Mouse (Mus musculus) right cerebral cortex, postnatal 25 days (tissue): Measurements from ENCODE around the gene Tob2.

Source experiments
- DNase-seq: peaks from one replicate; pipeline ENCODE4 v3.0.0; 2022

Gene Tob2

DNA sequence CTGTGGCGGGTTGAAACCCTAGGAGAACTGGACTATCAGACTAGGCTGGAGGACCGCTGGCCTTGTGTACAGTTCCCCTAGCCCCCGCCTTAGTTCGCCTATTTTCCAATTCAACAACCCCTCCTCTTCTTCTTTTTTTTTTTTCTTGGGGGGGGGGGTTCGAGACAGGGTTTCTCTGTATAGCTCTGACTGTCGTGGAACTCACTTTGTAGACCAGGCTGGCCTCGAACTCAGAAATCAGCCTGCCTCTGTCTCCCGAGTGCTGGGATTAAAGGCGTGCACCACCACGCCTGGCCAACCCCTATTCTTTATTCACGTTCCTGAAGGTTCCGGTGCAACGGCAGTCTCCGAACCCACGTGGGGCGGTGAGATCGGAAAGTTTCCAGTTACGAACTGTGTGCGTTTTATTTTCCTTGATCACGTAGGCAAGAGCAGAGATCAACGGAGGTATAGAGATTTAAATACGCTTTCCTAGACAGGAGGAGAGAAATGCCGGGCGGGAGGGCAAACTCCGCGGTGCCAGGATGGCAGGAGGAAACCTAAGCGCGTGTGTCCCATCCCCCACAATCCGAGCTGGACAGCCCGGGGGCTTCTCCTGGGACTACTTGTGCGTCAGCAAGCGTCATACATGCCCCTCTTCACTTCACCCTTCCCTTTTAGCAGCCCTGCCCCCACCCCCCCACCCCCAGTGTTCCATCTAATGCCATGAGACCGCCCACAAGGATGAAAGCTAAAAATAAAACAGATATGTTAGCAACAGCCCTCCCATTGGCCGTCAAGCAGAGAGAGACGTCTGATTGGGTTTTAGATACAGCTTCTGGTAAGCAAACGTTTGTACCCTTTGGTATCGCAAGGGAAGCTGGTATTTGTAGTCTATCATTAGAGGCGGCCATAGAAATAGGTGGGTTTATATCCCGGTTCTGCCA is 997 bp upstream of the Tob2 start:
- DNase-seq = peak; percentile 80

DNA sequence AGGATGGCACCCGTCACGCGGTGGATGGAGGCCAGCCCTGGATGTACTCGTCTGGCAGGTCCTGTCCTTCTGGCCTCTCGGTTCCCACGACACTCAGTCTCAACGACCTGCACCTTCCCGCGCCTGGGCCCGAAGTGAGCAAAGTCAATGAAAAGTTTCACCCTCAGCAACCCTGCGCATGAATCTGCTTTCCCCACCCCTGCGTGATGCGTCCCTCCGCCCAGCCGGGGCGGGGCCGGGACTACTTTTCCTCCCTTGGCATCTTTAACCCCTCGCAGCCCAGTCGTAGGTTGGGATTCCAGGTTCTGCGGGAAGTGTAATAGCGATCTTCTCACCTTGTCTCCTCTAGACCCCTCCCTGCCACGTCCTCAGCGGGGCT is 469 bp downstream of the Tob2 start:
- peak; percentile 92 for DNase-seq

DNA sequence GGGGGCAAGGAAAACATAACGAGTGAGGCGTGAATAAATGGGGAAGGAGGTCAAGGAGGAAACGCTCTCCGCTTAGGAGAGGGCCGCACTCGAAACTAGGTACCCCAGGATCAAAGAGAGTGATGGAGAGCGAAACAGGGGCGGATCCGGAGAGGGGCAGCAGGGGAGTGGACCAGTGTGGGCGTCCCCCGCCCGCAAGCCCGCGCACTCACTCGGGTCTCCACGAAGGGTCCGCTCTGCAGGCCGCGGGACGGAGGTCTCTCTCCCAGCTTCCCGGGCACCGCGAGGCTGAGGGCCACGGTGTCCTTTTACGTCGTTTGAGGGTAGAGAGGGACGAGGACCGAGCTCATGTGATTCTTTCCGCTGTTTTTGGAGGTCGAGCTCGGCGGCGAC is 876 bp downstream of the Tob2 start:
- DNase-seq = no peak

- DNase-seq = no peak
Observed at GRCm38 (mm10) chr15:81856938-81857723, 1.5 kb downstream of the Tob2 start.

GRCm38 (mm10) chr15:81856030-81856790 is 2.4 kb downstream of the Tob2 start:
- peak; percentile 84 for DNase-seq

DNA sequence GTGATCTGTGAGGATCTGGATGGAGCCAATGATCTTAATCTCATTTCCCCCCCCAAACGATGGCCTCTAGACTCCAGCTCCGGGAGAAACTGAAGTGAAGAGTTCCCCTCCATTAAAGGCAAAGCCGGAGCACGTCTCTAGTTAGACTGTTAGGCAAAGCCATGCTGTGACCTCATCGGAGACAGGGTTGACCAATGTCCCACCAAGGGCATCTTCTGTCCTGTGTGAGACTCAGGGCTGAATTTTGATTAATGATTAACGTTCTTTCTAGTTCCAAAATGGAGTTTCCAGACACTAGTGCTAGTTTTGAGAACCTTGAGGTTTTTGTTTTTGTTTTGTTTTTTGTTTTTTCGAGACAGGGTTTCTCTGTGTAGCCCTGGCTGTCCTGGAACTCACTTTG is 5.5 kb downstream of the Tob2 start:
- no peak for DNase-seq

GRCm38 (mm10) chr15:81852411-81853000 is 6.1 kb downstream of the Tob2 start:
- DNase-seq = no peak

- DNase-seq = no peak
Observed at GRCm38 (mm10) chr15:81851375-81851774, 7.2 kb downstream of the Tob2 start.

DNA sequence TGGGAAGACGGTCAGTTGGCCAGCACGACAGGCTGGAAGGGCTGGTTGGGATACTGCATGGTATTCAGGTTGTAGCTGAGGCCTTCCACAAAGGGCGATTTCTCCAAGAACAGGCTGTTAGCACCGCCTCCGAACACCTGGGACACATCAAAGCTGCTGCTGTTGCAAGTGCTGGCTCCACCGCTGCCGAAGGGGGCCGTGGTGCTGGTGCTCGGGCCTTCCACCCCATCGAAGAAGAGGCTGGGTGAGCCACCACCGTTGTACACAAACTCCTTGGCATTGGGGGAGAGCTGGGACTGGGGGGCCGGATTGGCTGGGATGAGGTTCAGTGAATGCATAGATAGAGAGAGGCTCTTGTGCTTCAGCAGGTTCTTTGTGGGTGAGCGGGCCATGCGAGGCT is 7.9 kb downstream of the Tob2 start:
- no peak for DNase-seq

- no peak for DNase-seq
Observed at GRCm38 (mm10) chr15:81849104-81849503, 9.5 kb downstream of the Tob2 start.

DNA sequence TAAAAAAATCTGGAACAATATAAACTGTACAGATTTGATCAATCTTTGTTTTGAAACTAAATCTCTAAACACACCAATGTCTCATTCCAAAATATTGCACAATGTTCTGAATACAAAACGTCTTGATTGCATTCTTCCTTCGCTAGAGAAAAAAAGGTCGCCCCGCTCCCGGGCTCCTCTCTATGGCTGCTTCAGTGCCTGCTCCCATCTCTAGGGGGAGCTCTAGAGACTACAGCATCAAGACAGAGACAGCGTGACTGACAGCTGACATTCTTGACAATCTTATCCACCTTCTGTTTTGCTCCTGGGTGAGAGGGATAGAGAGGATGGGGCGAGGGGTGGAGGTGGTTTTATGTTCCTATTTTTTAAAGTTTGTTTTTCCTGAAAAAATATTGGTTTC is 10.3 kb downstream of the Tob2 start:
- no peak for DNase-seq

GRCm38 (mm10) chr15:81847861-81848260 is 10.7 kb downstream of the Tob2 start:
- no peak for DNase-seq

- no peak for DNase-seq
Observed at GRCm38 (mm10) chr15:81847161-81847560, 11.4 kb downstream of the Tob2 start.

GRCm38 (mm10) chr15:81846755-81847154 is 11.8 kb downstream of the Tob2 start:
- DNase-seq = no peak

DNA sequence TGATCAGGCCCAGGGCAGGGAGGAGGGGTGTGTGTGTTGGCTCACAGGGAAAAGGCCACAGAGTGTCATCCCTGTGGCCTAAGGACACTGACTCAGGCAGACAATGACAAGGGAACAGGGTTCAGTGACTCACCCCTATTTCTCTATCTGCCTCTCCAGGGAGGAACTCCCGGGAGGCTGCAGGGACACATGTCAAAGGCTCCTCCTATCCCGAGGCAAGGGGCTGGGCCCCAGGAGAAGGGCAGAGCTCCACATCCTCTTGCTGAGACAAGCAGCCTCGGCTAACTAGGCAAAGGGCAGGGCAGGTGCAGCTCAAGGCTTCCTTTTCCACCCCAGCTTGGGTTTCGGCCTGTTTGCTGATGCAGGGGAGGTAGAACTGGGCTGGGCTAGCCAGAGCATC is 12.9 kb downstream of the Tob2 start:
- DNase-seq = no peak

- DNase-seq = no peak
Observed at GRCm38 (mm10) chr15:81845033-81845625, 13.5 kb downstream of the Tob2 start.

DNA sequence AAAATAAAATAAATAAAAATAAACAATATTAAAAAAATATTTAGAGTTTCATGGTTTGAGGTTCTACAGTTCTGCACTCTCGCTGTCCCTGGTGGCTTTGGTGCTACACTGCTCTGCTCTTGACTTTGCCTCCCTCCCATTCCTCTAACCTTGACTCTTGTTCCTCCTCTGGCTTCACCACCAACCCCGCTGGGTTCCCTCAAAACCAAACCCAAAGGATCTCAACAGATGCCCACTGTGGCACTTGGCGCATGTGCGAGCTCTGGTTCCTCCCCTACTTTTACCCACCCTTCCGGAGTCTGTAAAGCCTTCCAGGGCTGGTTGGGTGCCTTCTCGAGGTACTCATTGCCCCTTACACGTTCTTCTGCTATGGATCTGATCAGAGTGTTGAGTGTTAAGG is 16.3 kb downstream of the Tob2 start:
- DNase-seq = no peak

GRCm38 (mm10) chr15:81840306-81840705 is 18.3 kb downstream of the Tob2 start:
- DNase-seq = no peak

DNA sequence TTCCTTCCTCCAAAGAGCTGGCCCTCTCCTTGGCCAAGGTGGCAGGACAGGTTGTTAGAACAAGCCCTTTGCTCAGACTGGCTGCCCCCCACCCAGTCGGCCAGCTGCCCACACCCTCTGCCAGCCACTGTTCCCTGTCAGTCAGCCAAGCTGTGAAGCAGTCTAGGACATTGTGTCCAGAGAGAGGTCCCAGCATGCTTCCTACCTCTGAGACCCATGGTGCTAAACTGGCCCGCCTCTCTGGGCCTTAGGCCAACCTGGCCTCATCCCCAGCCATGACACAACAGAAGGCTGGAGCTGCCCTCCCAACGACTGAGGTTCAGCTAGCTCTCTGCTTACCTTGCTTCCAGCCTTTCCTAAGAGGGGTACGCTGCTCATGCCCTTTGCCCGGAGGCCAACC is 19.0 kb downstream of the Tob2 start:
- peak; percentile 44 for DNase-seq

DNA sequence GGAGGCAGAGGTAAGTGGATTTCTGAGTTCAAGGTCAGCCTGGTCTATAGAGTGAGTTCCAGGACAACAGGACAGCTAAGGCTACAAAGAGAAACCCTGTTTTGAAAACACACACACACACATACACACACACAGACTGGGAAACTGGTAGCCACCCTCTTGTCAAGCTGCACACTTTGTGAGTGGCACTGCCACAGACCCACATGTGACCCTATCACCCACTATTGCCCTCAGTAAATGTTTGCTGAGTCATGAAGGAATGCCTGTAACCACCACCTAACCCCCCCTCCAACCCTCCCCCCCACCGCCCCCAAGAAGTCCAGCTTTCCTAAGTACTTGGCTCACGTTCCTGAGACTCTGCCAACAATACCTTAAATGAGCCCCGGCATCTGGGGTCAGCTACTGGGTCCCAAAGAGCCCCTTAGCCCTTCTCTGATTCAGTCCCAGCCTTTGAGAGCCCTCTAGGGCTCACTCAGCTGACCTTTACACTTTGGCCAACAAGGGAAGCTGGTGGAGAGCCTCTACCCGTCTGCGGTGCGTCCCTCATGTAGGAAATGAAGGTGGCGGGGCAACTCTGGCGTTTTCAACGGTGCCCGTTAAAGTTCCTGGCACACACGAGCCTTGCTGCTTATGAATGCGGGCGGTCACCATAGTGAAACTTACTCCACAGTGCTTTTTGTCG is 19.9 kb downstream of the Tob2 start:
- no peak for DNase-seq

DNA sequence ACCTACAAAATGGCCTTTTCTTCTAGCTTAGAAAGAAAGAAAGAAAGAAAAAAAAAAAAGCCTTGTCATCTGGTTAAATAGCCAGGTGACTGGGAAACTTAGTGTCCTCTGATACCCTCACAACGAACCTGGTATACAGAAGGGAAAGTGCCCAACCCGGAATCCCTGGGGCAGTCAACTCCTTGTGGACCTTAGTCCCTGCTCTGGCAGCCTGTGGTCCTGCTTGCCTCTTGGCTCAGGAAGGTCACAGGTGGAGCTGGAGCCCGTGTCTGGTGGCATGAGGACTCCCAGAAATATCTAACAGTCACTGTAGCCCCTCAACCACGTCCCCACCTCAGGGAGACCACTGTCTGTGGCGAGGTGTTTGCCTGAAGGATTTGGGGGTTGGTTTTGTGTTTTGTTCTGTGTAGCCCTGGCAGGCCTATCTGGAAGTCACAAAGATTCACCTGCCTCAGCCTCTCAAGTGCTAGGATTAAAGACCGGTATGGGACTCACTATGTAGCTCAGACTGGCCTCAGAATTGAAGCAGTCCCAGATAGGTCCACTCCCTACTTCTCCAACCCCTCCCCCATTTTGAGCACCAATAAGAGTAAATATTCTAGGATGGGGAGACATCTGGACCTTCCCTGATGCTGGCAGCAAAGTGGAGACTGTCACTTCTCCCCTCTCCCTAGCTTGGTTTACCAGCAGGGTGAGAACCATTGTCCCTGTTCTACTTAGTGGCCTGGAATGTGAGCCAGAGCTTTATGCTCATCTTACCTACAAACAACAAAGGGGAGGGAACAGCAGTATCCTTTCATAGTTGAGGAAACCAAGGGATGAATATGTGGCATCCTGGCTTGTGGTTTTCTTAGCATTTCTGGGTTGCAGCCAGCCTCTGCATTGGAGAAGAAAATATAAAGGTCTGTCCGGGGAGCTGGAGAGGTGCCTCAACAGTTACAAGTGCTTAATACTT is 21.4 kb downstream of the Tob2 start:
- no peak for DNase-seq
